ENCODE assay signal across 7 mouse cellular contexts in the genomic region with DNA sequence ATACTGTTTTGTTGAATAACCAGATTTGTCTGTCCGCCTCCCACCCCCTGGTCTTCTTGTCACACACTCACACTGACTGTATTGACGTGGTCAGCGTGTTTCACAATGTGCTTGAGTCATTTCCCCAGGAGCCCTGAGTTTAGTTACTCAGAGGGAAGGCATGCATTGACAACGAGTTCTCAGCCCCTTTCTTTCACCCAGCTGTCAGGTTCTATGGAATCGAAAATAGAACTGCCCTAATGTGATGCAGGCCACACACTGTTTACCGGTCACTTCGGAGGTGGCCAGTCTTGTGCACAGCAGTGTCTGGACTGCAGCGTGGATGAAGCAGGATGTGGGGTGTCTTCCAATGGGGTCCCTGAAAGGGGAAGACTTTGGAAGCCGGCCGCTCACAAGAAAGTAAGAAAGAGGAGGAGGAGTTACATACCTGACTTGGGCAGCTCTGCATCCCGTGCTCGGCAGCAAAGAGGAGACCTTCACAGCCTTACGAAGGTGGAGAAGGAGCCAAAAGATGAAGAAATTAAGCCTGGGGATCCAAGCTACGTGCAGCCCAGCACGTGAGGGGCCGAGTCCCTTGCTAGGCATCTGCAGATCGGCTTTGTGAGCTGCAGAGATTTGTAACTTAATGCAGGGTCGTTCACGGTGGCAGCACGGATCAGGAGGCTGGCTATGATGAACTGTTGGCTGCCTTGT. TPM values are rescaled to one million over a fixed set of nuclear protein-coding genes. Genes with fewer than 3 reads are reported as not detected.
DNase-seq lines count a peak whose midpoint lies in the region; ATAC-seq and TF ChIP-seq lines count a peak whose summit lies in the region.

No protein-coding gene starts in this region.

- H3ac ChIP-seq in myocyte (ENCODE audit: control insufficient read depth, insufficient read length) = no peak overlapping the region

- no peaks in the 10 kb centered on the region for H3K79me2 ChIP-seq in myocyte (ENCODE audit: control insufficient read depth, insufficient read depth)

- no peaks in the 10 kb centered on the region for H3K36me3 ChIP-seq in forebrain, embryonic 14.5 days (ENCODE audit: control insufficient read depth, insufficient read depth, low read length)
- no peaks in the 10 kb centered on the region for H3K36me3 ChIP-seq in hindbrain, embryonic 10.5 days
- H3K36me3 ChIP-seq in liver, embryonic 11.5 days (ENCODE audit: control insufficient read depth, insufficient read depth, low read length) = no peaks in the 10 kb centered on the region
- no peaks in the 10 kb centered on the region for H3K36me3 ChIP-seq in myocyte (ENCODE audit: control insufficient read depth, insufficient read depth)

- no peak for TF ChIP-seq POLR2A in brain, embryonic 14.5 days (IDR thresholded peaks at IDR 0.05; ENCODE audit: borderline replicate concordance, extremely low read depth, insufficient read depth, insufficient read length, poor library complexity, severe bottlenecking)
- TF ChIP-seq POLR2A in myocyte (IDR thresholded peaks at IDR 0.05; ENCODE audit: insufficient read length, low read depth) = no peak

- peak overlapping the region; percentile 23; the same call in 1 of the 2 replicates for H3K27ac ChIP-seq in forebrain, embryonic 14.5 days (ENCODE audit: low read depth, low read length)
- H3K27ac ChIP-seq in hindbrain, embryonic 10.5 days = peak overlapping the region; percentile 87
- H3K27ac ChIP-seq in liver, embryonic 11.5 days (ENCODE audit: low read depth, low read length) = no peak overlapping the region; the same call in 1 of the 2 replicates

- peak overlapping the region; percentile 17; the same call in 1 of the 2 replicates for H3K4me3 ChIP-seq in forebrain, embryonic 14.5 days (ENCODE audit: low read depth, low read length)
- peak overlapping the region; percentile 48 for H3K4me3 ChIP-seq in hindbrain, embryonic 10.5 days
- H3K4me3 ChIP-seq in liver, embryonic 11.5 days (ENCODE audit: low read depth, low read length) = no peak overlapping the region
- H3K4me3 ChIP-seq in myocyte = peak overlapping the region; percentile 19

- peak overlapping the region; percentile 53 for H3K4me2 ChIP-seq in forebrain, embryonic 14.5 days (ENCODE audit: low read length)
- peak overlapping the region; percentile 33 for H3K4me2 ChIP-seq in liver, embryonic 11.5 days
- H3K4me2 ChIP-seq in myocyte (ENCODE audit: low read depth) = peak overlapping the region; percentile 91

- H3K9ac ChIP-seq in forebrain, embryonic 14.5 days (ENCODE audit: low read length) = peak overlapping the region; percentile 50
- H3K9ac ChIP-seq in liver, embryonic 11.5 days (ENCODE audit: low read depth, low read length) = no peak overlapping the region

- peak; percentile 66 for ATAC-seq in forebrain, embryonic 14.5 days
- no peak for ATAC-seq in liver, embryonic 11.5 days (replicated peaks; ENCODE audit: low FRiP score)
- no peak for ATAC-seq in cerebellum, adult (ENCODE audit: insufficient number of reproducible peaks, low FRiP score, low TSS enrichment)

- H3K9me3 ChIP-seq in forebrain, embryonic 14.5 days (replicated peaks; ENCODE audit: control insufficient read depth, low read length) = no peaks in the 10 kb centered on the region
- no peaks in the 10 kb centered on the region for H3K9me3 ChIP-seq in hindbrain, embryonic 10.5 days
- H3K9me3 ChIP-seq in liver, embryonic 11.5 days (ENCODE audit: control insufficient read depth, low read length) = no peaks in the 10 kb centered on the region

- TF ChIP-seq CTCF in brain, embryonic 14.5 days (IDR thresholded peaks at IDR 0.05; ENCODE audit: borderline replicate concordance, extremely low read depth, insufficient read depth, insufficient read length) = no peak

- peaks cover 18% of the 10 kb centered on the region for H3K4me1 ChIP-seq in forebrain, embryonic 14.5 days (ENCODE audit: control insufficient read depth, insufficient read depth, low read length)
- peaks cover 55% of the 10 kb centered on the region for H3K4me1 ChIP-seq in hindbrain, embryonic 10.5 days (replicated peaks)
- H3K4me1 ChIP-seq in liver, embryonic 11.5 days (replicated peaks; ENCODE audit: control insufficient read depth, insufficient read depth, low read length) = peaks cover 8% of the 10 kb centered on the region; the same call in 1 of the 2 replicates

- peak; percentile 72 for DNase-seq in brain, embryonic 14.5 days (ENCODE audit: low read depth)
- DNase-seq in forebrain, embryonic 14.5 days (ENCODE audit: low spot score) = peak; percentile 54
- DNase-seq in hindbrain, embryonic 10.5 days (ENCODE audit: low spot score) = peak; percentile 42
- DNase-seq in liver, embryonic 11.5 days (ENCODE audit: low spot score) = no peak
- no peak for DNase-seq in ovary, postnatal 10 days (ENCODE audit: low spot score)

- 4% methylated on average over 20 of the region's 20 CpGs for WGBS in forebrain, embryonic 14.5 days
- WGBS in hindbrain, embryonic 10.5 days = 13% methylated on average over 20 of the region's 20 CpGs
- 58% methylated on average over 20 of the region's 20 CpGs for WGBS in liver, embryonic 11.5 days

- H3K27me3 ChIP-seq in forebrain, embryonic 14.5 days (replicated peaks; ENCODE audit: control insufficient read depth, insufficient read depth, low read length) = 0 out of 2 replicates have a peak, but pooled peaks cover 2% of the 10 kb centered on the region
- H3K27me3 ChIP-seq in hindbrain, embryonic 10.5 days (ENCODE audit: insufficient read depth, poor library complexity, severe bottlenecking) = no peaks in the 10 kb centered on the region
- no peaks in the 10 kb centered on the region for H3K27me3 ChIP-seq in liver, embryonic 11.5 days (replicated peaks; ENCODE audit: control insufficient read depth, insufficient read depth, low read length)
- H3K27me3 ChIP-seq in myocyte (ENCODE audit: control insufficient read depth, insufficient read depth, insufficient read length) = no peaks in the 10 kb centered on the region

TF ChIP-seq in myocyte, 11 proteins besides CTCF, POLR2A, EP300 and RAD21:
- TF ChIP-seq REST (IDR thresholded peaks at IDR 0.05; ENCODE audit: insufficient read depth, insufficient read length) (no peak), MYOD1 (IDR thresholded peaks at IDR 0.05; ENCODE audit: control insufficient read depth in 1 of 3, insufficient read length in 2 of 3, low read depth in 2 of 3) (peak in 2 of 3 experiments; percentile 35 to 55), CEBPB (IDR thresholded peaks at IDR 0.05; ENCODE audit: insufficient read depth, poor library complexity, severe bottlenecking) (peak; percentile 95), TCF12 (IDR thresholded peaks at IDR 0.05; ENCODE audit: insufficient read depth, poor library complexity, severe bottlenecking) (no peak), MYOG (IDR thresholded peaks at IDR 0.05; ENCODE audit: control insufficient read depth in 1 of 3, insufficient read depth in 1 of 3, insufficient read length in 2 of 3, low read depth in 2 of 3) (peak in 2 of 3 experiments; percentile 31 to 38)

RNA-seq across cellular contexts. Expression of a gene that starts 43.3 kb away (rescaled TPM):
- 9.2 and 18.2 TPM in 2 replicates for polyA plus RNA-seq in brain, embryonic 14.5 days (2012; rRNA removed)
- 12.5 and 13.5 TPM in 2 replicates for polyA plus RNA-seq in forebrain, embryonic 14.5 days (2014; fragmentation: Nextera tagmentation; extraction: Ambion mirVana)
- polyA plus RNA-seq in hindbrain, embryonic 10.5 days (2016; fragmentation: Nextera tagmentation; extraction: Ambion mirVana) = 22.5 and 30.7 TPM in 2 replicates
- 10.0 and 10.3 TPM in 2 replicates for polyA plus RNA-seq in liver, embryonic 11.5 days (2014; fragmentation: Nextera tagmentation; extraction: Ambion mirVana)
- polyA plus RNA-seq in myocyte (2012; fragmentation: generic; extraction: Trizol) = 7.4 TPM

Comparison
In these comparisons a context has a peak if more than half of its experiments do, and no peak if none do; other contexts are left out.
1. DNase-seq: peak in brain, embryonic 14.5 days (single experiment), forebrain, embryonic 14.5 days (single experiment) and hindbrain, embryonic 10.5 days (single experiment); none in liver, embryonic 11.5 days (single experiment) and ovary, postnatal 10 days (single experiment).
2. H3K4me2 ChIP-seq: peak in every context shown above with its lines; median percentile 91 in myocyte; 53 in forebrain, embryonic 14.5 days; 33 in liver, embryonic 11.5 days.